Mouse (Mus musculus): ENCODE results near the gene Gpr150. TPM values are rescaled to one million over a fixed set of nuclear protein-coding genes. Genes with fewer than 3 reads are reported as not detected.

Gpr150 gene
- not detected for total RNA-seq (2022)

DNA sequence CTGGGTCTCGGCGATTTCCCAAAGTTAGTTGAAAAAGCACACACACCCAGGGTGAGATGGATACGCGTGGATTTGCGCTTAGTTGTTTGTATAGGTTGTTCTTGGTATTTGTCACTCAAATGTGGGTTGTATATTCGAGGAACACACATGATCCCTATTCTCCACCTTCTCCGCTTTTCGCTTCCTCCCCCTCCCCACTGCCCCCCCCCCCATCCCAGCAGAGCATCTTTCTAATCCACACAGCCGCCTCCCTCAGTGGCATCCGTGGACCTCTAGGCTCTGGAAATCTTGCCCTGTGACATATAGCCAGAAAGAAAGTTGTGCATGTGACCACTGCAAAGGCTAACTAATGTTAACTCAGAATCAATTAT, at the start of gene Gpr150:
Gene Gpr150 (minus strand): TSS at position 101 of the 371 bp plus-strand sequence.
- no peak for DNase-seq (ENCODE audit: low spot score)

GRCm38 (mm10) chr13:76101989-76102388, 45.2 kb upstream of the Gpr150 start:
- DNase-seq (ENCODE audit: low spot score): no peak

- peak; percentile 96 for DNase-seq (ENCODE audit: low spot score)
Observed at GRCm38 (mm10) chr13:76098493-76099303, 41.9 kb upstream of the Gpr150 start, which contains the start of the genes Arsk and Ttc37. Gene Arsk (minus strand): TSS chr13:76098660. Gene Ttc37 (plus strand): TSS chr13:76098734.

DNA sequence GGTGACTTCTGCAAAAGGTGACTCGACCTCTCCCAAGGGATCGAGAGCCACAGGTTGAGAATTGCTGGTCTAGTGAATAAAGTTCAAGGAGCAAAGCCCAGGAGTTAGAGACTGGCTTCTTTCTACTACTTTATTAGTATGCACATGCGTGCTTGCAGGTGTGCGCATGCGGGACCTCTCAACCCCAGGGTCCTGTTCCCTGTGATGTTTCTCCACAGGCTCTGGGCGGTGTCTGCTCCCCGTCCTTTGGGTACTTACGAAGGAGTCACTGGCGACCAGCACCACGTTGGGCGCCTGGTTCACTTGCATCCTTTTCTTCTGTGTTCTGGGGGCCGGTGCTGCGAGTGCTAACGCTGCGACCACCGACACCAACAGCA, 41.3 kb upstream of the Gpr150 start:
- no peak for DNase-seq (ENCODE audit: low spot score)

- no peak for DNase-seq (ENCODE audit: low spot score)
Observed at GRCm38 (mm10) chr13:76074323-76074722, 17.5 kb upstream of the Gpr150 start.

GRCm38 (mm10) chr13:76064363-76064945, 7.7 kb upstream of the Gpr150 start:
- DNase-seq (ENCODE audit: low spot score): no peak

DNA sequence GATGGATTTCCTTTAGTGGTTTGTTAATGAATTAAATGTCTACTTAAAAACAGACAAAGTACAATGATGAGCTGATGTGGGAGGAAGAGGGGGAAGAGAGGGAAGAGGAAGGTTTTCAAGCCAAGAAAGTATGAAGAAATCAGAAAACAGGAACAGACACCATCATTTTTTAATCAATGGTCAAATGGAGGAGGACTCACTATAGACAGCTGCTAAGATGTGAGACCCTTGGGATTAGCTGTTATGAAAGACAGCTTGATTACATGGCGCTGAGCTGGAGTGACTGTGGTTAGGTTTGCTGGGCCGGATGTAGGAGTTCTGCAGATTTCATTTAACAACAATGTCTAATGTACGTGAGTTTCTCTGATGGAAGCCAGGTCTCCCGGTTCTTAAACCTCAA, 6.8 kb upstream of the Gpr150 start:
- no peak for DNase-seq (ENCODE audit: low spot score)

GRCm38 (mm10) chr13:76062569-76062968, 5.8 kb upstream of the Gpr150 start:
- DNase-seq (ENCODE audit: low spot score): no peak

DNA sequence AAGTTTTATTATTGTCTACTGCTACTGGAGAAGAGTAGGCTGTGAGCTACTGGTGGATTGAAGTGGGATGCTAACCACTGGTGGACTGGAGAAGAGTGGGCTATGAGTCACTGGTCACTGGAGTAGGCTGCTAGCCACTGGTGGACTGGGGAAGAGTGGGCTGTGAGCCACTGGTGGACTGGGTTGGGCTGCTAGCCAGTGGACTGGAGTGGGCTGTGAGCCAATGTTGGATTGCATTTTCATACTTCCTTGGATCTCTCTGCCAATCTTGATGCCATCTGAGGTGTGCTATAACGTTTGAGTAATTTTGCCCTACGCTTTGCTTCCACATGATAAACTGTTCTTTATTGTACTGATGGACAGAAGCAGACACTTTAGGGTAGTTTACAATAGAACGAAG, 5.3 kb upstream of the Gpr150 start:
- DNase-seq (ENCODE audit: low spot score): no peak

- no peak for DNase-seq (ENCODE audit: low spot score)
Observed at GRCm38 (mm10) chr13:76059591-76059990, 2.8 kb upstream of the Gpr150 start.

DNA sequence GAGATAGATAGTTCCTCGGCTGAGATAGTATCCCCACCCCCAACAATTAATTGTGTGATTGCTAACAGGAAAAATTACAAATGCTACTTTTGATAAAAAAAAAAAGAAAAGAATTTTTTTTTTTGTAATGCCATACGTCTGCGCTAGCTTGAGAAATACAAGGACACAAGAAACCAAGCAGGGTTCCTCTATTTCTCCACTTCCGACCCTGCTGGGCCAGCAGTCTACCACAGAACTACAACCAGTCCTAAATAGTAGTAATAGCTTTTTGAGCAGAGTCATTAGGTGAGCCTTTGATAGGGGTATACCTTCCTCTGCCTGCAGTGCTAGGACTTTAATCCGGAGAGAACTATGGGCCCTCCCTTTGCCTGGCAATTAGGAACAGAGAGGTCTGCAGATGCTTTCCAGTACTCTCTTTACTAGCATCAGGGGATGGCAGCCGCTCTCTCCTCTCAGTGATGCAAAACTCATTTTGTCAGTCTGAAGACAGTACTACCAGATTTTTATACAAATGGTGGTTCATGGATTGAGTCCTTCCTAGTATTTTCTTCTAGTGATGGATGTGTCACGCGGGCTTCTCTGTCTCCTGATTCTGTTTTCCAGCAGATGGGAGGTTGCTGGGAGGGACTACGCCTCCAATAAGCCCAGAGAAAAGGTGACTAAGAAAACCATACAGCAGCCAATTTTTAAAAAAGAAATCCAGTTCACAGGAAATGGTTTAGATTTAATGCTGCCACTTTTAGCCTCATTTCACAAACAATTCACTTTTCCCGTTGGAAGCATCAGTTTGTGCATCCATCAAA, 672 bp upstream of the Gpr150 start:
- DNase-seq (ENCODE audit: low spot score): no peak

DNA sequence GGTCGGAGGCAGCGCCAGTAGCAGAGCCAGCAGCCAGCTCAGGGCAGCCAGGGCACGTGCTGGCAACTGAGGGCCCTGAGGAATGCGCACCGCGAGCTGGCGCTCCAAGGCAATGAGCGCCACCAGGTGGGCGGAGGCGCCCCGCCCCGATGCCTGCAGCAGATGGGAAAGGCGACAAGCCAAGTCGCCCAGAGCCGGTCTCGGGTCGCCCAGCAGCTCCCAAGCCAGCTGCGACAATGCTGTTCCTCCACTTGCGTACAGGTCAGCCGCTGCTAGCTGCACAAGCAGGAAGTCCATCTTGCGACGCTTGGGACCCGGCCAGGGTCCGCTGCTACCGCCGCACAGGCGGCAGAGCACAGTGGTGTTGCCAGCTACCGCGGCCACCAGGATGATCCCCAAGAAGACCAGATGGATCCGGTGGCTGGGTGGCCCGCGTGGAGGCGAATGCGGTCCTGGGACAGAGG, 503 bp downstream of the Gpr150 start:
- DNase-seq (ENCODE audit: low spot score): peak; percentile 21

- DNase-seq (ENCODE audit: low spot score): peak; percentile 11
Observed at GRCm38 (mm10) chr13:76055391-76056232, 1.2 kb downstream of the Gpr150 start.

DNA sequence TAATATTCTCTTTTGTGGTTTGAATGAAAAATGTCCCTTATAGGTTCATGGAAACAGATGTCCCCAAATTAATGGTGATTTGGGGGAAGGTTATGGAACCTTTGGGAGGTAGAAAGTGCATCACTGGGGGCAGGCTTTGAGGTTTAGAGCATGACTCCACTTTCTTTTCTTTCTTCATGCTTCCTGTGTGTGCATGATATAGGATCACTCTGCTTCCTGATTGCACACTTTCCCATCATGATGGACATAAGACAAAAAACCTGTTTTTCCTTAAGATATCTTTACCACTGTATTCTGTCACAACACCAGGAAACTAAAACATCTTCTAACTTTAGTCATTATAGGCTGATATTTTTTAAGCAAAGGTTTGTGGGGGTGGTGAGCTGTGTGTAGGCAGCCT, 11.8 kb downstream of the Gpr150 start:
- DNase-seq (ENCODE audit: low spot score): no peak

GRCm38 (mm10) chr13:76042455-76042854, 14.3 kb downstream of the Gpr150 start:
- DNase-seq (ENCODE audit: low spot score): no peak

GRCm38 (mm10) chr13:76024588-76024987, 32.2 kb downstream of the Gpr150 start:
- DNase-seq (ENCODE audit: low spot score): peak; percentile 63

DNA sequence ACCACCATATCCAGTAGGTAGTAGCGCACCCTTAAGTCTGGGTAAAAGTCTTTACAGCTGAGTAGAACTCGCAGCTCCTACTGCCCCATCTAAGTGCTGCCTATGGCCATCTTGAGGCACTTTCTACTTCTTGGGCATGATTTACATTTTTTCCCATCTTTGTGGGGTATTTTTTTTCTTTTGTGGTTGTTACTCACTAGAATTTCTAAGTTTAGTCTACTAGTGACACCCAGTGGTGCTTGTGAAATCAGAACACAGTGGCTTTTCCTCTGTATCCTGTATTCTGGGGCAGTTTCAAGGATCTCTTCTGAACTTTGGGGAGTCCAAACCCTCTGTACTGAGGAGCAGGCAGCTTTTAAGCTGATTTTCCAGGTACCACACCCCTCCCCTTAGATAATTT, 35.0 kb downstream of the Gpr150 start:
- DNase-seq (ENCODE audit: low spot score): no peak

- no peak for DNase-seq (ENCODE audit: low spot score)
Observed at GRCm38 (mm10) chr13:76018844-76019400, 37.9 kb downstream of the Gpr150 start.

DNA sequence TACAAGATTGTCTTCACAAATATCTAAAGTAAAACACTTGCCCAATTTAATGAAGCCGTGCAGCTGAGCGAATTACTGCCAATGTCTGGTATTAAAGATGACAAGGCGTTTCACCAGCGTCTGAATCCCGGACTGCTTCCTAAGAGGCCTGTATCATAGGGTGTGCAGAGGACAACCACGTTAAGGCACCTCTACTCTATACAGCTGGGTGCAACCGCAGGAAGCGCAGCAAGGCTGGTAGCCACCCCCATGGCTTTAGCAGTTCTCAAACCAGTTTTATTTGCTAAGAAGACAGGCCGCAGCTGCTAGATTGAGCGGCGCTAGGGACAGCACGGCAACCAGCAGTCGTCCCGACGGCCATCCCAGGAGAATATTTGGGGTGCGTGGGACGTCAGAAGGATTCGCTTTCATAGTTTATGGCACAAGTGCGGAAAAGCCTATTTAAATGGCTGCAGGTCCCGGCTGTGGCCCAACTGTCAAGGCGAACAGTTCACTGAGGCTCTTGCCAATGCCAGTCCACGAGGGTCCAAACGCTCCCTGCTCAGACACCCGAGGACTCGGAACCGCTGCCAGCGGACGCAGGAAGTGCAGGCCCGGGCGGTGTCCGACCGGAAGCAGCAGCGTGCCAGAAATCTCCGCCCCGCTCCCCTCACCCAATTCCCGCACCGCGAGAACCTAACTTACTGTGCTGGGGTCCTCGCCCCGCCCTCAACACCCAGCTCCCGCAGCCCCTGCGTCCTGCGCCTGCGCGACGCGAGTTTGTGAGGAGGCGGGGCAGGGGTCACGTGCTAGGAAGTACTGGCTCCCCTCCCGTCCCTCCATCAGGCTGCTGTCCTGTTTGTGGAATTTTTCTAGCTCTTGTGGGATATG, 38.6 kb downstream of the Gpr150 start, which contains the start of gene Rfesd:
Gene Rfesd (minus strand): TSS at position 746 of the 870 bp plus-strand sequence.
- peak; percentile 98 for DNase-seq (ENCODE audit: low spot score)

DNA sequence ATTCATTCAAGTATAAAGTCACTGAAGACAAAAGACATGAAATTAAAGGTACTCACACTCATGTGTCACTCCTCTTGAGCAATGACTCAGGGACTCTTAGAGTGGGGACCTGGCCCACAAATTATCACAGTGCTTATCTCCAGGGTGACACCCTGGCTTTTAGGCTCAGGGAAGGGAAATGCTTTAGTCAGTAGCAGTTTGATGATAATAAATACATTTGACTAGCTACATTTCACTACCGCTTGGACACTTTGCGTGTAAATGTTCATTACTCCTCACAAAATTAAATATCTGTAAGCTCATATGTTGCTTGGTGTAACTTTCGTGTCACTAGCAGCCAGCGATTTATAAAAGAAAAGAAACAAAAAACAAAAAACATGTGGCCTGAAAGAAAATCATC, 39.3 kb downstream of the Gpr150 start:
- peak; percentile 3 for DNase-seq (ENCODE audit: low spot score)

All from heart, adult 8-10 months (tissue).